Mouse (Mus musculus) hindbrain, embryonic 15.5 days (tissue): ENCODE measurements at regions not wholly inside any gene's neighbourhood (a gene's known extent, or its start where the extent isn't known, plus 50 kb on each side); places are given as distances from the start of the nearest gene placed in this dataset.
A peak's percentile ranks its signal among the peaks of the same experiment; 100 is the strongest.

ENCODE experiments used
- ATAC-seq: fragments of 200-750 bp; cut with Nextera tagmentation; 2 replicates; pipeline ENCODE4 v1.8.0; 2017; ENCODE audit warnings: low read depth, moderate number of reproducible peaks, moderate TSS enrichment; ENCODE audit not compliant: low FRiP score
- H3K27ac ChIP-seq: fragments of 300-500 bp; sonication (generic); replicated peaks from 2 replicates; pipeline ENCODE4 v1.5.1; 2015; ENCODE audit warnings: mild to moderate bottlenecking, inconsistent platforms
- H3K27me3 ChIP-seq: fragments of 300-500 bp; sonication (generic); 2 replicates; pipeline ENCODE4 v1.6.1; 2015; ENCODE audit warnings: control low read depth, inconsistent platforms
- H3K36me3 ChIP-seq: fragments of 300-500 bp; sonication (generic); 2 replicates; pipeline ENCODE4 v1.6.1; 2015; ENCODE audit warnings: control low read depth, inconsistent platforms
- H3K4me1 ChIP-seq: fragments of 300-500 bp; sonication (generic); replicated peaks from 2 replicates; pipeline ENCODE4 v1.6.1; 2015; ENCODE audit warnings: control low read depth, inconsistent platforms
- H3K4me2 ChIP-seq: fragments of 300-500 bp; sonication (generic); 2 replicates; pipeline ENCODE4 v1.6.1; 2015; ENCODE audit warnings: moderate library complexity, mild to moderate bottlenecking, inconsistent platforms
- H3K4me3 ChIP-seq: fragments of 300-500 bp; sonication (generic); 2 replicates; pipeline ENCODE4 v1.5.1; 2015; ENCODE audit warnings: mild to moderate bottlenecking, inconsistent platforms
- H3K9ac ChIP-seq: fragments of 300-500 bp; sonication (generic); 2 replicates; pipeline ENCODE4 v1.6.1; 2015; ENCODE audit warnings: inconsistent platforms
- H3K9me3 ChIP-seq: fragments of 300-500 bp; sonication (generic); 2 replicates; pipeline ENCODE4 v1.6.1; 2016; ENCODE audit warnings: control low read depth, inconsistent platforms
- WGBS: fragments of 180-500 bp; shearing (Covaris S2); methylation state at CpG from one replicate; pipeline ENCODE4 v1.1.7; 2015; 5-methylcytosine and 5-hydroxymethylcytosine counted together

GRCm38 (mm10) chr1:75873911-75874310 lies 327.8 kb downstream of the Slc4a3 start:
- WGBS, result 90% methylated on average over 6 of the region's 6 CpGs
- H3K4me1 ChIP-seq, result no peaks in the 10 kb centered on the region
- no peak overlapping the region for H3K4me2 ChIP-seq
- no peak overlapping the region for H3K9ac ChIP-seq
- ATAC-seq, result no peak
- H3K4me3 ChIP-seq, result no peak overlapping the region
- no peaks in the 10 kb centered on the region for H3K9me3 ChIP-seq
- no peaks in the 10 kb centered on the region for H3K36me3 ChIP-seq
- H3K27me3 ChIP-seq, result no peaks in the 10 kb centered on the region
- H3K27ac ChIP-seq, result no peak overlapping the region

GRCm38 (mm10) chr1:75877209-75877608 lies 331.1 kb downstream of the Slc4a3 start:
- 83% methylated on average over 5 of the region's 5 CpGs for WGBS

GRCm38 (mm10) chr1:75885632-75886031 lies 339.6 kb downstream of the Slc4a3 start:
- Histone ChIP-seq H3K9ac (no peak overlapping the region), H3K27ac (no peak overlapping the region), H3K4me3 (no peak overlapping the region), H3K4me1 (peaks cover 6% of the 10 kb centered on the region), H3K4me2 (no peak overlapping the region), H3K9me3 (no peaks in the 10 kb centered on the region), H3K36me3 (no peaks in the 10 kb centered on the region), H3K27me3 (no peaks in the 10 kb centered on the region)
- ATAC-seq, result no peak
- WGBS, result 76% methylated on average over 7 of the region's 7 CpGs

More at GRCm38 (mm10) chr1:75877209-75877608, 331.1 kb downstream of the Slc4a3 start:
- no peaks in the 10 kb centered on the region for H3K27me3 ChIP-seq
- no peak for ATAC-seq
- H3K9me3 ChIP-seq, result no peaks in the 10 kb centered on the region
- no peaks in the 10 kb centered on the region for H3K36me3 ChIP-seq
- H3K4me2 ChIP-seq, result no peak overlapping the region
- no peaks in the 10 kb centered on the region for H3K4me1 ChIP-seq
- H3K9ac ChIP-seq, result no peak overlapping the region
- H3K27ac ChIP-seq, result no peak overlapping the region
- no peak overlapping the region for H3K4me3 ChIP-seq

GRCm38 (mm10) chr1:75888499-75889208 lies 342.6 kb downstream of the Slc4a3 start:
- Histone ChIP-seq H3K4me1 (peaks cover 6% of the 10 kb centered on the region), H3K4me2 (0 out of 2 replicates have a peak overlapping the region, but pooled peaks have one; percentile 5), H3K4me3 (no peak overlapping the region), H3K9ac (no peak overlapping the region; the same call in 1 of the 2 replicates), H3K27me3 (no peaks in the 10 kb centered on the region), H3K36me3 (no peaks in the 10 kb centered on the region), H3K27ac (no peak overlapping the region), H3K9me3 (no peaks in the 10 kb centered on the region)
- 12% methylated on average over 9 of the region's 9 CpGs for WGBS
- no peak for ATAC-seq

- Histone ChIP-seq H3K4me3 (no peak overlapping the region), H3K4me1 (peaks cover 6% of the 10 kb centered on the region), H3K27ac (no peak overlapping the region), H3K36me3 (no peaks in the 10 kb centered on the region), H3K27me3 (no peaks in the 10 kb centered on the region), H3K4me2 (no peak overlapping the region), H3K9me3 (no peaks in the 10 kb centered on the region), H3K9ac (no peak overlapping the region)
- no peak for ATAC-seq
- 76% methylated on average over 4 of the region's 4 CpGs for WGBS
Observed at GRCm38 (mm10) chr1:75889847-75890591, 344.0 kb downstream of the Slc4a3 start.

GRCm38 (mm10) chr1:75890636-75891276 lies 344.7 kb downstream of the Slc4a3 start:
- Histone ChIP-seq H3K27ac (0 out of 2 replicates have a peak overlapping the region, but pooled peaks have one; percentile 12), H3K9me3 (no peaks in the 10 kb centered on the region), H3K27me3 (no peaks in the 10 kb centered on the region), H3K4me2 (no peak overlapping the region), H3K4me1 (peaks cover 6% of the 10 kb centered on the region), H3K9ac (no peak overlapping the region), H3K36me3 (no peaks in the 10 kb centered on the region), H3K4me3 (no peak overlapping the region)
- WGBS, result 55% methylated on average over 10 of the region's 10 CpGs
- ATAC-seq, result no peak

- no peaks in the 10 kb centered on the region for H3K4me1 ChIP-seq
- no peak overlapping the region for H3K4me2 ChIP-seq
- H3K9me3 ChIP-seq, result no peaks in the 10 kb centered on the region
- WGBS, result 100% methylated on average over 1 of the region's 1 CpGs
- no peak overlapping the region for H3K9ac ChIP-seq
- ATAC-seq, result no peak
- H3K27ac ChIP-seq, result no peak overlapping the region
- no peaks in the 10 kb centered on the region for H3K27me3 ChIP-seq
- no peak overlapping the region for H3K4me3 ChIP-seq
- H3K36me3 ChIP-seq, result no peaks in the 10 kb centered on the region
Observed at GRCm38 (mm10) chr1:75895550-75895949, 349.5 kb downstream of the Slc4a3 start.

- peak; percentile 54; the same call in 1 of the 2 replicates for ATAC-seq
- Histone ChIP-seq H3K36me3 (no peaks in the 10 kb centered on the region), H3K4me2 (no peak overlapping the region), H3K27me3 (no peaks in the 10 kb centered on the region), H3K4me3 (no peak overlapping the region), H3K4me1 (peaks cover 10% of the 10 kb centered on the region; the same call in 1 of the 2 replicates), H3K9ac (no peak overlapping the region), H3K27ac (no peak overlapping the region), H3K9me3 (no peaks in the 10 kb centered on the region)
- 38% methylated on average over 1 of the region's 1 CpGs for whole genome bisulfite sequencing
Observed at GRCm38 (mm10) chr1:75901146-75901545, 355.1 kb downstream of the Slc4a3 start.

- H3K27me3 ChIP-seq, result no peaks in the 10 kb centered on the region
- H3K4me2 ChIP-seq, result no peak overlapping the region
- no peak overlapping the region for H3K9ac ChIP-seq
- H3K27ac ChIP-seq, result no peak overlapping the region
- H3K36me3 ChIP-seq, result no peaks in the 10 kb centered on the region
- WGBS, result 35% methylated on average over 9 of the region's 9 CpGs
- no peak overlapping the region for H3K4me3 ChIP-seq
- H3K4me1 ChIP-seq, result peaks cover 10% of the 10 kb centered on the region; the same call in 1 of the 2 replicates
- no peak for ATAC-seq
- no peaks in the 10 kb centered on the region for H3K9me3 ChIP-seq
Observed at GRCm38 (mm10) chr1:75905699-75906470, 359.8 kb downstream of the Slc4a3 start.

- H3K4me3 ChIP-seq, result no peak overlapping the region
- no peak overlapping the region for H3K27ac ChIP-seq
- no peaks in the 10 kb centered on the region for H3K4me1 ChIP-seq
- no peaks in the 10 kb centered on the region for H3K27me3 ChIP-seq
- H3K9me3 ChIP-seq, result no peaks in the 10 kb centered on the region
- no peak overlapping the region for H3K4me2 ChIP-seq
- no peak for ATAC-seq
- WGBS, result 93% methylated on average over 2 of the region's 2 CpGs
- H3K9ac ChIP-seq, result no peak overlapping the region
- no peaks in the 10 kb centered on the region for H3K36me3 ChIP-seq
Observed at GRCm38 (mm10) chr1:75915311-75915710, 369.2 kb downstream of the Slc4a3 start.

- Histone ChIP-seq H3K36me3 (no peaks in the 10 kb centered on the region), H3K9me3 (no peaks in the 10 kb centered on the region), H3K4me2 (no peak overlapping the region), H3K27me3 (no peaks in the 10 kb centered on the region), H3K4me3 (no peak overlapping the region), H3K4me1 (no peaks in the 10 kb centered on the region), H3K9ac (no peak overlapping the region), H3K27ac (no peak overlapping the region)
- WGBS, result 59% methylated on average over 2 of the region's 2 CpGs
- ATAC-seq, result no peak
Observed at GRCm38 (mm10) chr1:75916181-75916580, 370.1 kb downstream of the Slc4a3 start.
